Mouse (Mus musculus) megakaryocyte, embryonic 14.5 days (primary cell): ENCODE measurements around the gene Zfand3.

Source experiments
- FLI1 ChIP-seq: IDR thresholded peaks from 2 replicates; pipeline ENCODE4 v1.6.1; 2012; ENCODE audit warnings: low read length, inconsistent platforms, mixed read lengths
- GATA1 ChIP-seq: IDR thresholded peaks from 3 replicates; pipeline ENCODE4 v1.6.1; 2012; ENCODE audit warnings: mixed read lengths, low read length, inconsistent platforms, borderline replicate concordance

DNA sequence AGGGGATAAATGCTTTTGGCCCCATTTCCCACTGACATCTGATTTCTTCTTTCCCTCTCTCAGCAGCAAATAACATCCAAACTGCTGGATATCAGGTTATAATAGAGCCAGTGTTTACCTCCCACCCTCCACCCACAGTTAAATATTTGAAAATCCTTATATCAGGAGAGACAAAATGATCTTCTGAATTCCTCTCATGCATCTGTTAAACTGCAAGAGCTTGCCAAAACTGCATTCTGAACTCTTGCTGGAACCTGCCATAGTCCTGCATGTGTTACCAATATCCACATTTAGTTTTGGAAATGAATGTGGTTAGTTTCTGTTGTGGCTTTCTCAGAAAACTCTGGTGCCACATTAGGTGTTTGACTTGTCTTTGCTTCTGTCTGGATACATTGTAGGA is 97.3 kb downstream of the Zfand3 start:
- no peak for TF ChIP-seq FLI1
- TF ChIP-seq GATA1: no peak
